Mouse (Mus musculus): ENCODE measurements around the gene Zic5. TPM values are rescaled to one million over a fixed set of nuclear protein-coding genes. Genes with fewer than 3 reads are reported as not detected.

Gene Zic5
- polyA plus RNA-seq, 1 experiment from 2014 or later: 0.11 TPM

DNA sequence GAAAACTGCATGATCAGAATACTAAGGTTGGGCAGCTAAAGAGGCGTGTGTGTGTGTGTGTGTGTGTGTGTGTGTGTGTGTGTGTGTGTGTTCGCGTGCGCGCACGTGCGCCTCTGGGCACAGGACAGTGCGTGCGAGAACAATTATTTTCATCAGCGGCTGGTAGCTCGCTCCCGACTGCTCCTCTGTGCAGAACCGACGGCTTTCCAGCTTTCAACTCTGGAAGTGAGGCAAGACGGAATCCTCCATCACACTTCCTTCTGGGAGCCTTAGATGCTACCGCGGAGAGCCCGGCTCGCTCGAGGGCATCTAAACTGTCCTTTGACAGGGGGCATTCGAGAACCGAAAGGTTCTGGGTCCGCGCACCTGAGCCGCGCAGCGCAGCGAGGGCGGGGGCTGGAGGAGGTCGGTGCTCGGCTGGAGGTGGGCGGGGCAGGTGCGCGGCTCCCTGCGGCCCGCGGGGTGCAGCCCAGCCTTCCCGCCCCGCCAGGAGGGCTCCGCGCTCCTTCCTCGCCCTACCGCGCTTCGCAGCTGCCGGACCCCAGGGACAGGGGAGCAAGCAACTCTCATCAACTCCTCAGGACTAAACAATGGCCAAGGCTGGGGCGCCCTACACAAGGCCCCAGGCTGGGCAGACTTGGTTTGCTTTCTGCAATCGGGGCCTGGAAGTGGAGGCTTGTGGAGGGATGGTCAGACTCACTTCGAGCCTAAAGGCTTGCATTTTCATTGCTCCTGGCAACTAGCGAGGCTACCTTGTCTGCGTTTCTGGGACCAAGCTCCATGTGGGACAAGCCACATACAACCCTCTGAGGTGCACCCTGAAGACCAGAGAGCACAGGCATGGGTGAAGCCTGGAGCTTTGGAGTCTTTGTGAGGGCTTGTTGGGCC lies 25.2 kb upstream of the Zic5 start, which contains the start of gene Gm10837:
TSS of gene Gm10837 (plus strand) at position 146 of the 888 bp plus-strand sequence.
- no peaks in the 10 kb centered on the region for H3K9me3 ChIP-seq (replicated peaks; ENCODE audit: low read length)
- no peaks in the 10 kb centered on the region for H3K36me3 ChIP-seq (ENCODE audit: insufficient read depth, low read length)
- peaks cover 4% of the 10 kb centered on the region; the same call in 1 of the 2 replicates for H3K4me1 ChIP-seq (replicated peaks; ENCODE audit: insufficient read depth, low read length)
- peak within 1 kb of the TSS; percentile 38; the same call in 1 of the 2 replicates for H3K4me2 ChIP-seq (ENCODE audit: low read length)
- H3K4me3 ChIP-seq (replicated peaks; ENCODE audit: low read depth, low read length): 0 out of 2 replicates have a peak within 1 kb of the TSS, but pooled peaks have one; percentile 14
- no peak for TF ChIP-seq CTCF (IDR thresholded peaks at IDR 0.05; ENCODE audit: low read depth)
- ATAC-seq (replicated peaks; ENCODE audit: low FRiP score, low read depth) (peak; percentile 54; the same call in 1 of the 2 replicates), DNase-seq (ENCODE audit: low spot score) (no peak)
- 2% methylated on average over 51 of the region's 51 CpGs for whole genome bisulfite sequencing
- H3K27ac ChIP-seq: no peak within 1 kb of the TSS
- peaks cover 55% of the 10 kb centered on the region for H3K27me3 ChIP-seq (ENCODE audit: insufficient read depth, low read length)
- H3K9ac ChIP-seq (ENCODE audit: low read depth, low read length): no peak within 1 kb of the TSS

DNA sequence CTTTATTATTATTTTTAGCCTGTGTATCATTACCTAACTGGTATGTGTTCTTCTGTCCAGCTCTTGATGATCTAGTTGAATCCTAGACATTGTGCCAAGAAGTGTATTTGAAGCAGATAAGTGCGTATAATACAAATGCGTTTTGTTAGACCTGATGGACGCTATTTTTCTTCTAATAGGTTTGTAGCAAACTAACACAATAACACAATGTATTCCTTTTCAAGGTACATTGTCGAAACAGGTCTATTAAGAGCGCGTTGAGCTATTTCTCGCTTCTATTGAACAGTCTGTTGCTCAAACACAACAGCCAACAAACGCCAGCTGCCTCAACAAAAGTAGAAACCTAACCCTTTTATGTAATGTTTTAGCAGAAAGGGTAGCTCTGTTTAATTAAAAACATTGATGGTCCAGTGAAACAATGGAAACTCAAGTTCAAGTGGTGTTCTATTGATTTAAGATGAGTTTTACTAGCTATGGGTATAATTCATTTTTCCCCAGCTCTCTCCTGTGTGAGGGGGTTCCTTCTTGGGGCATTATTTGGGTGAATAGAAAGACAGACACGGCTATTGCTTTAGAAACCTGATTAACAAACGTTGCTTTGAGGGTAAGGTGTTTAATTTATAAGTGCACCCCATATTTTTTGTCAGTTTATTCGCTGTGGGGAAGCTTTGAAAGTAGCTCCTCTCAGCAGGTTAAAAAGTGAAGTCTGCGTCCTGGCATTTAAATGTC lies 24.4 kb upstream of the Zic5 start:
- Histone ChIP-seq H3K4me3 (replicated peaks; ENCODE audit: low read depth, low read length) (no peak overlapping the region), H3K4me2 (ENCODE audit: low read length) (no peak overlapping the region), H3K9me3 (replicated peaks; ENCODE audit: low read length) (no peaks in the 10 kb centered on the region), H3K4me1 (replicated peaks; ENCODE audit: insufficient read depth, low read length) (peaks cover 4% of the 10 kb centered on the region; the same call in 1 of the 2 replicates), H3K27ac (no peak overlapping the region), H3K27me3 (ENCODE audit: insufficient read depth, low read length) (peaks cover 52% of the 10 kb centered on the region), H3K36me3 (ENCODE audit: insufficient read depth, low read length) (no peaks in the 10 kb centered on the region), H3K9ac (ENCODE audit: low read depth, low read length) (no peak overlapping the region)
- TF ChIP-seq CTCF (IDR thresholded peaks at IDR 0.05; ENCODE audit: low read depth): no peak
- DNase-seq (ENCODE audit: low spot score) (peak; percentile 36), ATAC-seq (replicated peaks; ENCODE audit: low FRiP score, low read depth) (no peak)
- WGBS: 3% methylated on average over 12 of the region's 12 CpGs

DNA sequence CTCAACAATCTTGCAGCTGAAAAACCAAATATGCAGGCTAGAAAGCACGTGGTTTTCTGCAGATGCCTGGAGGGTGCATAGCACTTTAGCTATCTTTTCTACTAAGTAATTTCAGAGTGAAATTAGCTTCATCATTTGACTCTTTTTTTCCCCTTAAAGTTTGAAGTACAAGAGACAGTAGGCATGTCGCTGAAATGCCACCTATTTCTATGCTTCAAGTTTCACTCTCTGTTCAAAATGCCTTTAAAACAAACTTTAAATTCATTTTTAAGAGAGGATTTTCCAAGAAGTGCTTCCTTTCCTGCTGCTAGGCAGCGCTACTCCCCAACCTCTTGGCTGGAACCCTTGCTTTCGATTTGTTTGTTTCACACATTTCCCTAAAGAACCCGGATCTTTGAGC lies 23.6 kb upstream of the Zic5 start:
- Histone ChIP-seq H3K9ac (ENCODE audit: low read depth, low read length) (no peak overlapping the region), H3K4me2 (ENCODE audit: low read length) (no peak overlapping the region), H3K4me1 (replicated peaks; ENCODE audit: insufficient read depth, low read length) (peaks cover 4% of the 10 kb centered on the region; the same call in 1 of the 2 replicates), H3K4me3 (replicated peaks; ENCODE audit: low read depth, low read length) (no peak overlapping the region), H3K27me3 (ENCODE audit: insufficient read depth, low read length) (peaks cover 61% of the 10 kb centered on the region), H3K27ac (no peak overlapping the region), H3K36me3 (ENCODE audit: insufficient read depth, low read length) (no peaks in the 10 kb centered on the region), H3K9me3 (replicated peaks; ENCODE audit: low read length) (no peaks in the 10 kb centered on the region)
- peak; percentile 16 for DNase-seq (ENCODE audit: low spot score)
- TF ChIP-seq CTCF (IDR thresholded peaks at IDR 0.05; ENCODE audit: low read depth): no peak
- WGBS: 2% methylated on average over 5 of the region's 5 CpGs
- ATAC-seq (replicated peaks; ENCODE audit: low FRiP score, low read depth): no peak

DNA sequence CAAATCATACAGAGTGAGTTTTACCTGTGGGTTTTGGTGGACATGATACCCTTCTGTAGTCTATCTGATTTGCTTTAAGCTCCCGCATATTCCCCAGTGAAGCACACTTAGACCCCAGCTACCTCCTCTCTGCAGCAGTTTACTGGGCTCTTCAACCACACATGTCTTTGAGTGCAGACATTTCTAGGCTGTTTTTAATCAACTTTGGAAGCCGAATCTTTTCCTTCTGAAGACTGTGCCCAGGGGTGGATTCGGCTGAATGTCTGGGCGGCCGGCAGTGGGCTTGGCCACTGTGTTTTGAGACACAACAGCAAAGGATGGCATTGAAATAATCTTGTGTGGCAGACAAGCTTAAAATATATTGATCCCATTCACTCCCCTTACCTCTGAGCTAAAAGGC lies 21.9 kb upstream of the Zic5 start:
- Histone ChIP-seq H3K4me3 (replicated peaks; ENCODE audit: low read depth, low read length) (no peak overlapping the region), H3K27me3 (ENCODE audit: insufficient read depth, low read length) (peaks cover 77% of the 10 kb centered on the region), H3K9ac (ENCODE audit: low read depth, low read length) (no peak overlapping the region), H3K27ac (no peak overlapping the region), H3K4me1 (replicated peaks; ENCODE audit: insufficient read depth, low read length) (peaks cover 4% of the 10 kb centered on the region; the same call in 1 of the 2 replicates), H3K36me3 (ENCODE audit: insufficient read depth, low read length) (no peaks in the 10 kb centered on the region), H3K9me3 (replicated peaks; ENCODE audit: low read length) (no peaks in the 10 kb centered on the region), H3K4me2 (ENCODE audit: low read length) (no peak overlapping the region)
- peak; percentile 34 for DNase-seq (ENCODE audit: low spot score)
- TF ChIP-seq CTCF (IDR thresholded peaks at IDR 0.05; ENCODE audit: low read depth): no peak
- WGBS: 2% methylated on average over 5 of the region's 5 CpGs
- ATAC-seq (replicated peaks; ENCODE audit: low FRiP score, low read depth): no peak

DNA sequence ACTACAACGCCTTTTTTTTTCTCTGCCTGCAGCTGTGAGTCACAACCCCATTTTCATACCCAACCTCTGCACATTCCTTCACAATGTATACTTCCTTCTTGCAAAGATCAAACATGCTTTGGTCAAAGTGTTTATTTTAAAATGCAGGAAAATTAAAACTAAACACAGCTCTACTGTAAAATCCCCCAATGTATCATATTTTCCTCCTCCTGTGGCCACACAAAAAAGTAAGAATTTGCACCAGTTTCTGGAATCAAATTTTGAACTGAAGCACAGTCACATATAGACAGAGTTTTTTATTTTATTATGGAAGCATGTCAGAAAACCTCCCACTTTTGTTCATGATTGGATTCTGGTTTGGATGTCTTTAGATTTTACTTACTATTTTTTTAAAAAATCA lies 21.1 kb upstream of the Zic5 start:
- Histone ChIP-seq H3K36me3 (ENCODE audit: insufficient read depth, low read length) (no peaks in the 10 kb centered on the region), H3K4me1 (replicated peaks; ENCODE audit: insufficient read depth, low read length) (peaks cover 4% of the 10 kb centered on the region; the same call in 1 of the 2 replicates), H3K4me3 (replicated peaks; ENCODE audit: low read depth, low read length) (no peak overlapping the region), H3K4me2 (ENCODE audit: low read length) (no peak overlapping the region), H3K27me3 (ENCODE audit: insufficient read depth, low read length) (peaks cover 82% of the 10 kb centered on the region), H3K9ac (ENCODE audit: low read depth, low read length) (no peak overlapping the region), H3K9me3 (replicated peaks; ENCODE audit: low read length) (no peaks in the 10 kb centered on the region), H3K27ac (no peak overlapping the region)
- ATAC-seq (replicated peaks; ENCODE audit: low FRiP score, low read depth) (no peak), DNase-seq (ENCODE audit: low spot score) (no peak)
- 0% methylated on average over 1 of the region's 1 CpGs for WGBS
- no peak for TF ChIP-seq CTCF (IDR thresholded peaks at IDR 0.05; ENCODE audit: low read depth)

DNA sequence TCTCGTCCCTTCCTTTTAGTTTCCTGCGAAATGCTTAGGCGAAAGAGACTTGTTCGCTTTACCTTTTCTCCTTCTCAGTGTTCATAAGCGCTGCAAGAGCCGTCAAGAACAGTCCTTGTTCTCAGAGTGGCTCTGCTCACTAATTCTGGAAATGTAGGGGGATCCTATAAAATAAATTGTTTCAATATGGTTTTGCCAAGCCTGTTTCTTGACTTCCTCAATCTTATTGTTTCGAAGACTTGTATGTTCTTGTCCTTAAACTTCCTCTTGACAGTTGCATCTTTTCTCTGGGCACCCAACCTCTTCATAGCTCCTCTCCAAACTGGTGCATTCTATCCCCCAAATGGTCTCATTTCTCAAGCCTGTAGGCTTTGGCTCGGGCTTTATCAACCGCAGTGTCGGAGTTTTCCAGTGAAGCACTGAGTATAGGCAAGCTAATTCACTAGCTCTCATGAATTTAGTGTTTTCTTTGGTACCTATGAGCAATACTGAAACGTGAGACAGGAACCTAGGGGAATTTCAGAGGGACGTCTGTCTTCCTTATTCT lies 20.2 kb upstream of the Zic5 start:
- Histone ChIP-seq H3K9me3 (replicated peaks; ENCODE audit: low read length) (no peaks in the 10 kb centered on the region), H3K4me1 (replicated peaks; ENCODE audit: insufficient read depth, low read length) (peaks cover 3% of the 10 kb centered on the region; the same call in 1 of the 2 replicates), H3K9ac (ENCODE audit: low read depth, low read length) (no peak overlapping the region), H3K4me3 (replicated peaks; ENCODE audit: low read depth, low read length) (no peak overlapping the region), H3K4me2 (ENCODE audit: low read length) (no peak overlapping the region), H3K27me3 (ENCODE audit: insufficient read depth, low read length) (peaks cover 82% of the 10 kb centered on the region), H3K27ac (no peak overlapping the region), H3K36me3 (ENCODE audit: insufficient read depth, low read length) (no peaks in the 10 kb centered on the region)
- ATAC-seq (replicated peaks; ENCODE audit: low FRiP score, low read depth) (no peak), DNase-seq (ENCODE audit: low spot score) (no peak)
- TF ChIP-seq CTCF (IDR thresholded peaks at IDR 0.05; ENCODE audit: low read depth): no peak
- WGBS: 2% methylated on average over 12 of the region's 12 CpGs
